Mouse (Mus musculus) stomach, postnatal 0 days (tissue): ENCODE measurements around the gene Fcho1.

Source experiments
- CTCF ChIP-seq: IDR thresholded peaks from 2 replicates; pipeline ENCODE4 v1.5.1; 2016; ENCODE audit warnings: antibody characterized with exemption, low read depth, mild to moderate bottlenecking, moderate library complexity
- EP300 ChIP-seq: optimal IDR thresholded peaks from 2 replicates; pipeline ENCODE3; 2016; ENCODE audit warnings: antibody characterized with exemption

DNA sequence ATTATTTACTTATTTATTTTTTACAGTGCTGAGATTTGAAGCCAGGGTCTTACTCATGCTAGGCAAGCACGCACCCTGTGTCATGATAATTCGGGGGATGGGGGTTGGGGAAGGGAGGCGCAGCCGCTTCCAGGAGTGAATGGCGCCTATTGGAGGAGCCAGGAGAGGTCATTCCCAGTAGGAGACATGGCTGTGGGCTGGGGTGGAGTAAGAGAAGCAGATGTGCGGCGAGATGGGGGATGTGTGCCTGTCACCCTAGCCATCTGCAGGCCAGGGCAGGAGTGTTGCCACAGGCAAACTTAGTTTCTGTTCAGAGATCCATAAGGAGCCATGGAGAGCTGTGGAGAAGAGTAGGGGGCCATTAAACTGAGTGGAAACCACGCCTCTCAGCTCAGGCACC lies 37.9 kb downstream of the Fcho1 start:
- no peak for TF ChIP-seq CTCF
- no peak for TF ChIP-seq EP300
